Mouse (Mus musculus): ENCODE data around the gene Gstcd.
A peak's percentile ranks its signal among the peaks of the same experiment; 100 is the strongest.

The Gstcd gene

GRCm38 (mm10) chr3:132940181-132940990 is 151.4 kb downstream of the Gstcd start:
- DNase-seq, result no peak

GRCm38 (mm10) chr3:132939006-132939405 is 152.8 kb downstream of the Gstcd start:
- no peak for DNase-seq

GRCm38 (mm10) chr3:132934649-132935048 is 157.2 kb downstream of the Gstcd start:
- DNase-seq, result peak in 1 of 2 experiments; percentile 29

Measured in cerebellum, postnatal 10 days (tissue).